Mouse (Mus musculus) ovary, postnatal 14 days (tissue): ENCODE data around the gene Rnf128.
"Not testable (repeated sequence)": the region's sequence is repeated elsewhere in the genome, so short reads cannot be mapped to it uniquely, and the experiment has no call there.

Source experiments
- DNase-seq: peaks from one replicate; pipeline ENCODE4 v3.0.0; 2022; ENCODE audit warnings: low spot score

Rnf128 gene

GRCm38 (mm10) chrX:139562925-139563461, at the start of gene Rnf128:
Rnf128 (plus strand) TSS chrX:139563316.
- DNase-seq = no peak

GRCm38 (mm10) chrX:139516156-139516555, 47.0 kb upstream of the Rnf128 start:
- DNase-seq = no peak

- DNase-seq = no peak
Measured at GRCm38 (mm10) chrX:139519251-139519650, 43.9 kb upstream of the Rnf128 start.

GRCm38 (mm10) chrX:139524303-139525091, 38.6 kb upstream of the Rnf128 start:
- no peak for DNase-seq

- no peak for DNase-seq
Measured at GRCm38 (mm10) chrX:139525724-139526123, 37.4 kb upstream of the Rnf128 start.

GRCm38 (mm10) chrX:139526984-139527383, 36.1 kb upstream of the Rnf128 start:
- DNase-seq = no peak

- no peak for DNase-seq
Measured at GRCm38 (mm10) chrX:139529678-139530077, 33.4 kb upstream of the Rnf128 start.

- no peak for DNase-seq
Measured at GRCm38 (mm10) chrX:139532293-139532692, 30.8 kb upstream of the Rnf128 start.

- DNase-seq = no peak
Measured at GRCm38 (mm10) chrX:139537641-139538397, 25.3 kb upstream of the Rnf128 start.

- no peak for DNase-seq
Measured at GRCm38 (mm10) chrX:139543726-139544125, 19.4 kb upstream of the Rnf128 start.

- DNase-seq = no peak
Measured at GRCm38 (mm10) chrX:139550456-139550855, 12.7 kb upstream of the Rnf128 start.

GRCm38 (mm10) chrX:139552090-139552489, 11.0 kb upstream of the Rnf128 start:
- no peak for DNase-seq

GRCm38 (mm10) chrX:139562255-139562924, 726 bp upstream of the Rnf128 start:
- no peak for DNase-seq

- no peak for DNase-seq
Measured at GRCm38 (mm10) chrX:139570054-139570453, 6.9 kb downstream of the Rnf128 start.

- DNase-seq = no peak
Measured at GRCm38 (mm10) chrX:139578649-139579278, 15.6 kb downstream of the Rnf128 start.

- DNase-seq = no peak
Measured at GRCm38 (mm10) chrX:139583616-139584015, 20.5 kb downstream of the Rnf128 start.

GRCm38 (mm10) chrX:139586676-139587075, 23.6 kb downstream of the Rnf128 start:
- not testable (repeated sequence) for DNase-seq

- no peak for DNase-seq
Measured at GRCm38 (mm10) chrX:139596404-139596803, 33.3 kb downstream of the Rnf128 start.

GRCm38 (mm10) chrX:139610033-139610764, 47.1 kb downstream of the Rnf128 start:
- DNase-seq = peak; percentile 37

- no peak for DNase-seq
Measured at GRCm38 (mm10) chrX:139610765-139611300, 47.7 kb downstream of the Rnf128 start.

GRCm38 (mm10) chrX:139614761-139615160, 51.6 kb downstream of the Rnf128 start:
- no peak for DNase-seq
